Mouse (Mus musculus): ENCODE data around the gene Utp14b.

- no peak for TF ChIP-seq CTCF (IDR thresholded peaks at IDR 0.05; ENCODE audit: low read depth, low read length)
- no peak for TF ChIP-seq GATA2 (IDR thresholded peaks at IDR 0.05; ENCODE audit: borderline replicate concordance, low read depth, low read length)
- no peak for TF ChIP-seq POLR2AphosphoS5 (IDR thresholded peaks at IDR 0.05; ENCODE audit: insufficient replicate concordance, low read depth, low read length)
- TF ChIP-seq GATA1 (IDR thresholded peaks at IDR 0.05; ENCODE audit: borderline replicate concordance, low read length), result no peak
- no peak for TF ChIP-seq TAL1 (conservative IDR thresholded peaks at IDR 0.05; ENCODE audit: low read depth, low read length)
These were observed 6.5 kb downstream of the Utp14b start for GRCm38 (mm10) chr1:78664326-78664725.

All from G1E (cell line).